Mouse (Mus musculus): Measurements from ENCODE around the gene Rara.

DNA sequence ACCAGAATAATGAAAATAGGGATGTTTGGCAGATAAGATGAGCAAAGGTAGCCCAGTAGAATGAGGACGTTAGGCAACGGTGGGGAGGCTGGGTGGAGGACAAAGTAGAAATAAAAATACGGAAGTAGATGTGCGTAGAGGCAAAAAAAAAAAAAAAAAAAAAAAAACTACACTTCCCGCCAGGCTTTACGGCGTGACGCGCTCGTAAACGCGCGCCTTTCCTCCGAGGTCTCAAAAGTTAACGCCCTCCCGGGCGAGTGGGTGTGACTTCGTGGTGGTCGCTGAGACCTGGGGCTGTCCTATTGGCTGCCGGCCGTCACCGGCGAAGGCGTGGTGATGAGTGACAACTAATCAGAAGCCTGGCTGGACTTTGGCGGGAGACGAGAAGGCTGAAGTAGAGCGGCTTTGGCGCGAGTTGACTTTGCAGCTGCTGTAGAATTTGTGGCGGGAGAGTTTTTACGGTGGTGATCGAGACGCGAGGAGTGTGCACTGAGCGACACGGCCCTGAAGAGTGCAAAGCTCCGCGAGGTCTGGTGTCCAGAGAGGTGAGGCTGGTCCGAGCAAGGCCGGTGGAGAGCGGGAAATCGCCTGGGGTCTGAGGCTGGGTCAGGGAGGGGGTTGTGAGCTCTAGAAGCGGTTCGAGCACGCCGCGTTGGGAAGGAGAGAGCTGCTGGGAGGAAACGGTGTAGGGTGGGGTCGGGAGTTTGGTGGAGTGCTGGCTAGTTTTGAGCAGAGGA lies 20.0 kb upstream of the Rara start, which contains the start of gene Cdc6:
- TF ChIP-seq POLR2A (IDR thresholded peaks at IDR 0.05; ENCODE audit: low read depth, low read length) (no peak), CTCF (IDR thresholded peaks at IDR 0.05; ENCODE audit: borderline replicate concordance, insufficient read depth, low read length) (no peak)
